Mouse (Mus musculus): ENCODE data around the gene Csmd2. TPM values are rescaled to one million over a fixed set of nuclear protein-coding genes. Genes with fewer than 3 reads are reported as not detected.

The Csmd2 gene
- polyA plus RNA-seq, 1 experiment, result 0.28 TPM

GRCm38 (mm10) chr4:128411941-128412630 lies 424.4 kb downstream of the Csmd2 start:
- DNase-seq (ENCODE audit: low read depth), result no peak

GRCm38 (mm10) chr4:128414741-128415140 lies 427.1 kb downstream of the Csmd2 start:
- no peak for DNase-seq (ENCODE audit: low read depth)

DNA sequence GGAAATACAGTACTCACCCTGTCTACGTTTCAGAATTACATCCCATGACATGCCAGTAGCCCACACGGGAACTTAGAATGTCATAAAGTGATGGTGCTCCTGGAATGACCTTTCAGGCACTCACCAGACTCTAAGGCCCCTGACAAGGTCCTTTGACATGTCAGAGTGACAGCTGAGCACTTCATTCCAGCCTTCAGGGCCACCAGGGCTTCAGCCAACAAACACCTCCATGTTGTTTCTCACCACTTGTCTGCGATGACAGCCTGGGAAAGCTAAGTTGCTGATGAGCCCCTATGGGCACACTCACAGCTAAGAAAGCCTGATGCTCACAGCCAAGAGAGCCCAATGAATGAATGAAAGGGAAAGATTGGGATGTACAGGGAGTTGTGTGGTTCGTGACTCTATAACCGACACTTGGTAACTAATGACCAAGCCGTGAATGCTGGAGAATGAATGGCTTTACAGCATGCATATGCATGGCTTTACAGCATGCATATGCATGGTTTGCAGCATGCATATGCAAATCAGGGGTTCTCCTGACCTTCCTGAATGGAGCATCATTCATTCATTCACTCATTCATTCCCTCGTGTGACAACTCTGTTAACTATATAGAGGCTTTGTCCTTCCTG lies 432.4 kb downstream of the Csmd2 start:
- no peak for DNase-seq (ENCODE audit: low read depth)

DNA sequence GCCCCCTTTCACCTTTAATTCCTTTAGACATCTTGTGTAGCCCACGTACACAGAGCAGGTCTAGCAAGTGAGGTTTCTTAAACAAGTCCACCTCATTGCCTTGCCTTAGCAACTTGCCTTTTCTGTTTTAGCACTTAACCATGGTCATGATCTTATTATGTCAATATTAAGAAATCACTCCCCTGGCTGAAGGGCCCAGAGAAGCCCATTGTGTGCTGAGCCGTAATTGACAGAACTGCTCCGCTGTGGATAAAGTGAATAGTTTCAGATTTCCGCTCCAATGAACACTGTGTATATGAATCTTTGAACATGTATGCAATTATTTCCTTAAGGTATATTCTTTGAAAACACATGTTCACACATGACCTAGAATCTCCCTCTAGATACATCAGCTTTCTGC lies 434.8 kb downstream of the Csmd2 start:
- DNase-seq (ENCODE audit: low read depth), result no peak

GRCm38 (mm10) chr4:128425339-128425738 lies 437.7 kb downstream of the Csmd2 start:
- DNase-seq (ENCODE audit: low read depth), result no peak

DNA sequence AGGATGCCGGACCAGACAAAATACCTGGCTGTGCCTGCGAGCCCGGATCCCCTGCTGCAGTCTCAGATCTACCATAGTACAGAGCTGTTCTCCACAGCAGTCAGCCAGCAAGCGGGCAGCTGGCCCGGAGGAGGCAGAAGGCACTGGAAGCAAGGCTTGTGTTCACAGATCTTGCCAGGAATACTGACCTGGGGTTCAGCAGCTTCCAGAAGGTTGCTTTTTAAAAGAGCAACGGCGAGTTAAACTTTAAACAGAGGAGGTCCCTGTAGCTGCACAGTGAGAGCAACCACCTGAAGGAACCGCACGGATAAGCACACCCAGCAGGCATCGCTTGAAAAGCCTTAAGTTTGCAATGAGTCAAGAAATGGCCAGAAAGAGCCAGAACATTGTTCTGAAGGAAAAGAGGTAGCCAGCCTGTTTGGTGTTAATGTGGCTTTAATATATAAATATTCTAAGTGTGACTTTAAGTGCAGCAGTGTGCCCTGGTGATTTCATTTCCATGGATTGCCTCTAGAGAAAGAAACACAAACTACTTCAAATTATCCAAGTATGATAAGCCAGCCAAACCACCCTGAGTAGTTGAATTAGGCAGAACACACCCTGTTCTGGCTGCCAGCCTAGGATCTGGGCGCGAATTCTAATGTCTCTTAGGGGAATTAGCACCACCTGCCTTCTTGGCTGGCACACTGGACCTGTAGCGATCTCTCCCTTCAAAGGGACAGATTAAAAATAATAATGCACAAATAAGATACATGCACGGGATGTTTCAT lies 439.8 kb downstream of the Csmd2 start:
- no peak for DNase-seq (ENCODE audit: low read depth)

DNA sequence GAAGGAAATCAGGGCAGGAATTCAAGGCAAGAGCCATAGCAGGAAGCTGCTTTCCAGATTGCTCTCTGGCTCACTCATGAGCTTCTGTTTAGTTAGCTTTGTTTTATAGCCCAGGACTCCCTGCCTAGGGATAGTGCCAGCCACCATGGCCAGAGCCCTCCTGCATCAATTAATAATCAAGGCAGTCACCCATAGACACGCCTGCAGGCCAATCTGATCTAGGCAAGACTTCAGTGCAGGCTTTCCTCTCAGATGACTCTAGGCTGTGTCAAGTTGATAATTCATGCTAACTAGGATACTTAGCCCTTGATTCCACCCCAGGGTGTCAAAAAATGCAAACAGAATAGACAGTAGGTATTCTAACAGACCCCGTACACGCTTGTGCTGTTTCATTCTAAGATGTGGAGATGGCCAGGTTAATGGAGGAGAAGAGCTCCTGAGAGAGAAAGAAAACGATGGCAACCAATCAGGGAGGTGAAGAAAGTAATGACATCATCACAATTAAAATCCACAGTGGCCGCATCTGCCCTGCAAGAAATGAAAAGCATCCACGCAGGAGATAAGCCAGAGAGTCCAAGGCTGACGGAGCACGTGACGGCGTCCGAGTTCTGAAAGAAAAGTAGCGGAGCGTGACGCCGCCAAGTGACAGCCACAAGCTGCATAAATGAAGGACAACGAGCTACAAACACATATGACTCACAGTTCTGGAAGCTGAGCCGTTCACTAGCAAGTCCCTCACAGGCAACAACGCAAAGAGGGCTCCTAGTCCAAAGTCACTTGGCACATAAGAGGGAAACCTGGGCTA lies 440.8 kb downstream of the Csmd2 start:
- DNase-seq (ENCODE audit: low read depth), result no peak

DNA sequence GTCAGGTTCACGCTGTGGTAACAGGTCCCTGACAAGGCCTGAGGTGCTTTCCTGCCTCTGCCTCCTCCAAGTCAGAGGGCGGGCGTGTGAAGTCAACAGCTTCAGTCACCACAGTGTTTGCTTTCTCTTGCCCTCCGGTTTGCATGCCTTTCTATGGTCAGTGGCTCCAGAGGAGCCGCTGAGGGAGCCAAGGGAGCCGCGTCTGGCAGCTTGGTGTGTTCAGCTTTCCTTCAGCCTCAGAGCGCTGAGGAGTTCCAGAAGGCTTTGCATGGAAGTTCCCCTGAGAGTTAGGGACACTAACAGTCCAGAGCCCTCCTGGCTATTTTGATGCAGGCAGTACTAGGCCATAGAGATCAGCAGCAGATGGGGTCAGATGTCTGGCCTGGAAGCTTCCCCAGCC lies 441.9 kb downstream of the Csmd2 start:
- no peak for DNase-seq (ENCODE audit: low read depth)

DNA sequence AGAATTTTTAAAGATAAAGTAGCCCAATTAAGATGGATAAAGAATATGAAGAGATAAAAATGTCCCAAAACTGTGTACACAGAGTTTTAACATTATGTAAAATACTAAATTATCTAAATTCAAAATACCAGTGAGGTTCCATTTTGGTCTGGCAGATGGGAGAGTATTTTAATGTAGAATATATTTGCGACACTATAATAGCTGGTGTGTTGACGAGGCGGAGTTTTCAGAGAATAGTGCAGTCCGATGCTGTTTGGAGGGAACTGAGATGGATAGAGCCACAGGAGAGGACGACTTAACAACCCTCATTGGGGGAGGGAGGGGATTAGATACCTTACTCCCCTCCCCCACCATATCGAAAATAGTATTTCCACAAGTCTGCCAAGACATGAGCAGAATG lies 452.9 kb downstream of the Csmd2 start:
- DNase-seq (ENCODE audit: low read depth), result no peak

GRCm38 (mm10) chr4:128441228-128441627 lies 453.6 kb downstream of the Csmd2 start:
- no peak for DNase-seq (ENCODE audit: low read depth)

GRCm38 (mm10) chr4:128442791-128443190 lies 455.1 kb downstream of the Csmd2 start:
- no peak for DNase-seq (ENCODE audit: low read depth)

DNA sequence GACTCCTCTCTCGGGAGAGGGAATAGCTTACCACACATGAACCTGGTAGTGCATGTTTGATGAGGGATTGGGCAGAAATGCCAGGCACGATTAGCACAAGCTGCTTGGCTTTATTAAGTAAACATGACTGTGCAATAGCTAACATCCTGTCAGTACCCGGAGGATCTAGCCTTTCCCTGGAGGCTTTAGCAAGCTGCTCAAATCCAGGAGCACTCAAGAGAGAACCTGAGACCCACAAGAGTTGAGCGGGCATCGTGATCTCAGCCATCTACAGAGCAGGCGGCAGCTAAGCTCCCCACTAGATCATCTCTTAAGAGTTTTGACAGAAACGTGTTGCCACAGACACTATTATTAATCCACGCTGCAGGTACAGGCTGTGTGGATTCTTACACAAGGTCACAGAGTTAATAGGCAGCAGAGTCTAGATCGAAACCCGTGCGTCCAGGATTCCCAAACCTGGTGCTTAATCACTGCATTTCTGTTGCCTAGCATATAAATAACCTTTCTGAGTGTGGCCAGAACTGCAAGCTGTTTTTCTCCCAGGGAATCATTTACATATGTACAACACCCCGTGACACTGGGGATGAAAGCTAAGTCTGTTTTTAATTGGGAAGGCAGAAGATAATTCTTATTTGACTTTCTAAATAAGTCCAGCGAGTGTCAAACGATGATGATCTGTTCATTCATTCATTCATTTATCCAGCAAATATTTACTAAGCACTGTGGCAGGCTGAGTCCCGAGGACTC lies 458.0 kb downstream of the Csmd2 start:
- DNase-seq (ENCODE audit: low read depth), result no peak

DNA sequence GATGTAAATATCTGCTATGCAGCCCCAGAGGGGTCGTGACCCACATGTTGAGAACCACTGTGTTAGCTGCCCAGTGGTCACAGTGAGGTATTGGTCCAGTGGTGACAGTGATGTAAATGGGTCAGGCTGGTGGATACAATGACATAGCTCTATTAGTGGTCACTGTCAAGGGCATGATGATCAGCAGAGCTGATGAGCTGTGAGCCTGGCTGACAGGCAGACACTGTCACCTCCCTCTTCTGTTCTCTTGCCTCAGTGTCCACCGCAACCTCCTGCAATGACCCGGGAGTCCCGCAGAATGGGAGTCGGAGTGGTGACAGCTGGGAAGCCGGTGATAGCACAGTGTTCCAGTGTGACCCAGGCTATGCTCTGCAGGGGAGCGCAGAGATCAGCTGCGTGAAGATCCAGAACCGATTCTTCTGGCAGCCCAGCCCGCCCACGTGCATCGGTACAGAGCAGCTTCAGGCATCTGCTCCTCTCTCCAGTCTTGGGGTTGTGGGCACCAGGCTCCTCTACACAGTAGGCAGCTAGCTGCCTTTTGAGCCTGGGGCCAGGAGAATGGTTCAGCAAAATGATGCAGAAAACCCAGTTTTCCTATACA lies 461.3 kb downstream of the Csmd2 start:
- DNase-seq (ENCODE audit: low read depth), result no peak

DNA sequence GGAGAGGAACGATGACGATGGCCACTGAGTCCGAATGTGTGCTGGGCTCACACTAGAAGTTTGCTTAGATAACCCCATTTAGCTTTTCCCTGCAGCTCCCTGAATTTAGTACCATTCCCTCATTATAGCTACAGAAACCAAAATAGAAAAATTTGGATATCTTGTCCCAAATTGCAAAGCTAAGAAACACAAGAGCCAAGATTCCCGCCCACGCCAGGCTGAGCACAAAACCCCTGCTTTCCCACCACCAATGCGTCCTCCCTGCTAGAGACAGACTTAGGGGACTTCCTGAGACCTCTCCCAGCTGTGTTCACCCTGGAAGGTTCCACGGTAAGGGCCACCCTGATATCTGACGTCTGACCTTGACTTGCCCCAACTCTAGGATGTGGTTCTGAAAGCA lies 462.5 kb downstream of the Csmd2 start:
- no peak for DNase-seq (ENCODE audit: low read depth)

DNA sequence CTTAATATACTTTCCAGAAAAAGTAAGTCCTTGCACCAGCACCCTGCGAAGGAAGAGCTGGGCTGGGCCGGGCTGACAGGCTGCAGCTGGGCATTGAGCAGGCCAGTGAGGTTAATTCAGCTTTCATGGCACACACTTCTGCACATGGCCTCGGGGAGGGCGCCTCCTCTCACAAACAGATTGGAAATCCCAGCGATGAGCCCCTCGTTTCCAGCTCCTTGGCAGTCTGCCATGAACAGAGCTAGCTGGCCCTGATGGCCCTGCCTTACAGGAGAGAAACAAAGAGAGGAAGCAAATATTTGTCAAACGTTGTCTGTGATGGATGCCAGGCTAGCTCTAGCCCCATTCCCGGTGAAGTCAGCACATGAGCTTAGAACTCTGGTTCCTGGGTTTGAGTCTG lies 463.3 kb downstream of the Csmd2 start:
- DNase-seq (ENCODE audit: low read depth), result no peak

- DNase-seq (ENCODE audit: low read depth), result no peak
These were observed 463.7 kb downstream of the Csmd2 start for GRCm38 (mm10) chr4:128451383-128451794.

GRCm38 (mm10) chr4:128466708-128467107 lies 479.1 kb downstream of the Csmd2 start:
- no peak for DNase-seq (ENCODE audit: low read depth)

DNA sequence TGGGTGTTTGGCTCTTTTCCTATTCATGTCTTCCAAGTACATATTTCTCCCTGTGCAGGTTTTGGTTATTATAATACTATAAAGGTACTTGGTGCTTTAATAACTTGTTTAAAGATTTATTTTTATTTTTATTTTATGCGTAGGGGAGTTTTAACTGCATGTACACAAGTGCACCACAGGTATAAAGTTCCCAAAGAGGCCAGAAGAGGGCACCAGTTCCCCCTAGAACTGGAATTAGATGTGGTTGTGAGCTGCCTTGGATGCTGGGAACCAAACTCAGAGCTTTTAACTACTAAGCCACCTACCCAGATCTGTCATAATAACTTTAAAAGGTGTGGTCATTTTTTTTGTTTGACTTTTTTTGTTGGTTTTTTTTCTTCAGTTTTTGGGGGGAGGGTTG lies 480.4 kb downstream of the Csmd2 start:
- DNase-seq (ENCODE audit: low read depth), result no peak

- DNase-seq (ENCODE audit: low read depth), result no peak
These were observed 488.6 kb downstream of the Csmd2 start for GRCm38 (mm10) chr4:128476249-128476648.

GRCm38 (mm10) chr4:128483891-128484290 lies 496.2 kb downstream of the Csmd2 start:
- DNase-seq (ENCODE audit: low read depth), result no peak

DNA sequence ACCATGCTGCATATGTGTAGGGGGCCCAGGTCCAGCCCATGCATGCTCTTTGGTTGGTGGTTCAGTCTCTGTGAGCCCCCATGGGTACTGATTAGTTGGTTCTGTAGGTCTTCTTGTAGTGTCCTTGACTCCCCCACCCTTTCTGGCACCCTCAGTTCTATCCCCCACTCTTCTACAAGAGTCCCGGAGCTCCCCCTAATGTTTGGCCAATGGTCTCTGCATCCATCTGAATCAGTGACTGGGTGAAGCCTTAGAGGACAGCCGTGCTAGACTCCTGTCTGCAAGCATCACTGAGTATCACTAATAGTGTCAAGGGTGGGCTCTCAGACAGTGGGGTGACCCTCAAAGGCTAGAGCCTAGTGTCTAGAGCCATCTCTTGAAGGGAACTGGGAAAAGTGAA lies 497.0 kb downstream of the Csmd2 start:
- no peak for DNase-seq (ENCODE audit: low read depth)

Measured in gonadal fat pad, adult 2 months (tissue).